Mouse (Mus musculus) mouse embryonic stem cell (cell line): ENCODE results near the gene Mrps12.

Experiments
- in situ Hi-C, 2 experiments: fragments of 300-500 bp; cut with MboI; formaldehyde crosslinking; loops; 1 replicate in 1 of 2; 3 replicates in 1 of 2; pipeline ENCODE4 v1.14.3; 2019 to 2020; ENCODE audit warnings: low sequenced_read_pairs in 2 of 2, low pct_unique_long_range_greater_than_20kb in 1 of 2, mixed read lengths in 1 of 2; ENCODE audit not compliant: unreplicated experiment in 1 of 2

Gene Mrps12

GRCm38 (mm10) chr7:28766173-28766879, 24.7 kb upstream of the Mrps12 start, which contains the start of gene Sirt2:
Sirt2 (plus strand) TSS chr7:28766735.
- in situ Hi-C loops: no loop called here

GRCm38 (mm10) chr7:28765211-28765610, 23.6 kb upstream of the Mrps12 start:
- in situ Hi-C loops: no loop called here

GRCm38 (mm10) chr7:28761907-28762306, 20.3 kb upstream of the Mrps12 start:
- in situ Hi-C loops: no loop called here

- in situ Hi-C loops: no loop called here
Observed at GRCm38 (mm10) chr7:28758623-28759022, 17.0 kb upstream of the Mrps12 start.

GRCm38 (mm10) chr7:28756079-28756478, 14.5 kb upstream of the Mrps12 start, which contains the start of gene Ccer2:
Ccer2 (plus strand) TSS chr7:28756174.
- in situ Hi-C loops: no loop called here

- in situ Hi-C loops: no loop called here
Observed at GRCm38 (mm10) chr7:28749935-28750334, 8.3 kb upstream of the Mrps12 start.

- in situ Hi-C loops: no loop called here
Observed at GRCm38 (mm10) chr7:28741368-28741708, 282 bp downstream of the Mrps12 start.

- in situ Hi-C loops: no loop called here
Observed at GRCm38 (mm10) chr7:28740949-28741348, 671 bp downstream of the Mrps12 start.

- in situ Hi-C loops: no loop called here
Observed at GRCm38 (mm10) chr7:28739829-28740228, 1.8 kb downstream of the Mrps12 start.

- in situ Hi-C loops: no loop called here
Observed at GRCm38 (mm10) chr7:28735701-28736100, 5.9 kb downstream of the Mrps12 start.

- in situ Hi-C loops: no loop called here
Observed at GRCm38 (mm10) chr7:28733211-28733610, 8.4 kb downstream of the Mrps12 start.

GRCm38 (mm10) chr7:28732341-28733142, 9.1 kb downstream of the Mrps12 start:
- in situ Hi-C loops: no loop called here

- in situ Hi-C loops: loop anchor here (5.0 to 10.0 kb wide), 2 partner anchors 113 to 120 kb away; no protein-coding TSS in a partner anchor
Observed at GRCm38 (mm10) chr7:28727649-28728340, 13.8 kb downstream of the Mrps12 start.

GRCm38 (mm10) chr7:28726600-28726999, 15.0 kb downstream of the Mrps12 start:
- in situ Hi-C loops: loop anchor here (5.0 to 10.0 kb wide), 2 partner anchors 112 to 119 kb away; no protein-coding TSS in a partner anchor

GRCm38 (mm10) chr7:28724613-28725012, 17.0 kb downstream of the Mrps12 start:
- in situ Hi-C loops: loop anchor here (5.0 to 10.0 kb wide), 2 partner anchors 110 to 117 kb away; no protein-coding TSS in a partner anchor

GRCm38 (mm10) chr7:28722079-28722478, 19.5 kb downstream of the Mrps12 start:
- in situ Hi-C loops: loop anchor here in 1 of 2 experiments (10.0 kb wide), 1 partner anchor 107 kb away; no protein-coding TSS in a partner anchor

- in situ Hi-C loops: loop anchor here in 1 of 2 experiments (10.0 kb wide), 1 partner anchor 106 kb away; no protein-coding TSS in a partner anchor
Observed at GRCm38 (mm10) chr7:28720753-28721537, 20.7 kb downstream of the Mrps12 start.

- in situ Hi-C loops: loop anchor here in 1 of 2 experiments (10.0 kb wide), 1 partner anchor 105 kb away; no protein-coding TSS in a partner anchor
Observed at GRCm38 (mm10) chr7:28719650-28720049, 22.0 kb downstream of the Mrps12 start.
